Mouse (Mus musculus) MEL (cell line): ENCODE measurements around the gene Ppm1g.

Experiments
- CTCF ChIP-seq, 3 experiments: IDR thresholded peaks in 2 of 3; conservative IDR thresholded peaks in 1 of 3; 2 replicates each; pipeline ENCODE4 v1.5.1; 2011 to 2012; ENCODE audit warnings: low read length in 3 of 3, low read depth in 2 of 3, mild to moderate bottlenecking in 2 of 3, improper control_type of control experiment in 1 of 3, inconsistent platforms in 1 of 3, mixed read lengths in 1 of 3, moderate library complexity in 1 of 3; ENCODE audit not compliant: control insufficient read depth in 1 of 3, insufficient read depth in 1 of 3, poor library complexity in 1 of 3, severe bottlenecking in 1 of 3
- EP300 ChIP-seq, 2 experiments: IDR thresholded peaks; 2 replicates each; pipeline ENCODE4 v1.6.1; 2011; ENCODE audit warnings: improper control_type of control experiment in 2 of 2, low read length in 2 of 2, low read depth in 1 of 2, mild to moderate bottlenecking in 1 of 2
- HCFC1 ChIP-seq: IDR thresholded peaks from 2 replicates; pipeline ENCODE4 v1.6.1; 2012; ENCODE audit warnings: low read depth, mild to moderate bottlenecking, inconsistent platforms, low read length, improper control_type of control experiment, moderate library complexity
- MAFK ChIP-seq: IDR thresholded peaks from 2 replicates; pipeline ENCODE4 v1.6.1; 2011; ENCODE audit warnings: low read depth, mild to moderate bottlenecking, low read length, improper control_type of control experiment, borderline replicate concordance
- MXI1 ChIP-seq: IDR thresholded peaks from 2 replicates; pipeline ENCODE4 v1.6.1; 2011; ENCODE audit warnings: mild to moderate bottlenecking, low read depth, low read length, improper control_type of control experiment
- POLR2A ChIP-seq, 2 experiments: IDR thresholded peaks; 2 replicates each; pipeline ENCODE4 v1.6.1; 2011 to 2012; ENCODE audit warnings: low read length in 2 of 2, mild to moderate bottlenecking in 2 of 2, control low read depth in 1 of 2, improper control_type of control experiment in 1 of 2, low read depth in 1 of 2, moderate library complexity in 1 of 2; ENCODE audit not compliant: control insufficient read depth in 1 of 2, insufficient read depth in 1 of 2, poor library complexity in 1 of 2
- SIN3A ChIP-seq: IDR thresholded peaks from 2 replicates; pipeline ENCODE4 v1.6.1; 2012; ENCODE audit warnings: low read length, improper control_type of control experiment, inconsistent platforms
- SMC3 ChIP-seq: IDR thresholded peaks from 2 replicates; pipeline ENCODE4 v1.6.1; 2011; ENCODE audit warnings: low read depth, low read length, improper control_type of control experiment
- ZNF384 ChIP-seq: IDR thresholded peaks from 2 replicates; pipeline ENCODE4 v1.6.1; 2012; ENCODE audit warnings: low read depth, mild to moderate bottlenecking, inconsistent platforms, low read length, improper control_type of control experiment

DNA sequence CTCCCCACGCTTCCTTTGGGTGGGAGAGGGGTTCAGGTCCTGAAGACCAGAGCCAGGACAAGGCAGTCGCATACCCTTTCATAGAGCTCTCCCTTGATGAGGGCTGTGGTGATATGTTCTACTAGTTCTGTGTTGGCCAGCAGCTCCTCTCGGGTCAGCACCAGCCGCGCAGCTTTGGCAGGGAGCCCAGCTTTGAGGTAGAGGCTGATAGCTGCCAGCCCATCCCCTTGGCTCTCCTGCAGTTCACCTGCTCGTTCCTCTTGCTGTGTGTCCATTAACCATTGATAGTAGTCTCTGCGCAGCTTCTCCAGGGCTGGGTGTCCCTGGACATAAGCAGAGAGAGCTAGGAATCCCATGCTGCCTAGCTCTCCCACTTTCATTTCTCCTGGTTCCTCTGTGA is 45.6 kb upstream of the Ppm1g start:
- TF ChIP-seq CTCF (IDR thresholded peaks at IDR 0.05 in 2 of 3, conservative IDR thresholded peaks at IDR 0.05 in 1 of 3; ENCODE audit: control insufficient read depth in 1 of 3, insufficient read depth in 1 of 3, low read depth in 2 of 3, low read length in 3 of 3, poor library complexity in 1 of 3, severe bottlenecking in 1 of 3) (no peak), HCFC1 (no peak), SMC3 (no peak), EP300 (IDR thresholded peaks at IDR 0.05; ENCODE audit: low read depth in 1 of 2, low read length in 2 of 2) (no peak), POLR2A (IDR thresholded peaks at IDR 0.05; ENCODE audit: control insufficient read depth in 1 of 2, insufficient read depth in 1 of 2, low read depth in 1 of 2, low read length in 2 of 2, poor library complexity in 1 of 2) (no peak), MXI1 (no peak), MAFK (no peak), SIN3A (no peak), ZNF384 (no peak)
